Mouse (Mus musculus) cerebellum, adult 2 months (tissue): ENCODE data around the gene Insc.

Experiments
- CTCF ChIP-seq: fragments of 200-500 bp; IDR thresholded peaks from 2 replicates; pipeline ENCODE4 v1.5.1; 2011; ENCODE audit warnings: low read depth, mild to moderate bottlenecking, control low read depth, low read length, moderate library complexity, borderline replicate concordance; ENCODE audit not compliant: insufficient read depth
- POLR2A ChIP-seq: fragments of 200-500 bp; IDR thresholded peaks from 2 replicates; pipeline ENCODE4 v1.6.1; 2011; ENCODE audit warnings: low read length, control low read depth, borderline replicate concordance; ENCODE audit not compliant: insufficient read depth

GRCm38 (mm10) chr7:114753471-114753870 is 10.0 kb downstream of the Insc start:
- TF ChIP-seq CTCF (no peak), POLR2A (no peak)
